Mouse (Mus musculus): ENCODE measurements around the gene Lnpk.

Gene Lnpk

DNA sequence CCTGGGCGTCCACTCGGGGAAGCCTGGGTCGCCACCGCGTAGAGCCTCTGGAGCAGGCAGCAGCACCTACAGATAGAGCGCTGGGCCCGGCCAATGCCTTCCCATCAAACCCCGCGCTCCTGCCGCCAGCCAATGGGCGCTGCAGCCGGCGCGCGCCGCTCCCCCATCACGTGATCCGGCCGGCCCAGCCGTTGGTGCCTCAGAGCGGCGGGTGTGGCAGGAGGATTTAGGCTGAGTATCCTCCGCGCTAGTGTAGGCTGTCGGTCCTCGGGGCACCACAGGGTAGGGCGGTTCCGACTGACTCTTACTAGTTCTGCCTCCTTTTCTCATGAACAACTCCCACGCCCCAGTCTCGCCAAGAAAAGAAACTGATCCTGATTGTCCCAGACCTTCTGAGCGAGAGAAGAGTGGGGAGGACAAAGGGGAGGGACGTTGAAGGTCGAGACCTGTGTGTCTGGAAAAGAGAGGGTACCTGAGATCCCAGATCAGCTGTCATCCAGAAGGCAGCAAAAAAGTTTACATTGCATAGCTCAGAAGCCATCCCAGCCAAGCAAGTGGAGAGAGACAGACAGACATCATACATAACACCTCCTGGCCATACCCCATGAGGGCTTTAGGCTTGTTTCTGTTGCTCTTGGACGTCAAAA is at the start of gene Lnpk:
TSS of gene Lnpk (minus strand) at position 593 of the 647 bp plus-strand sequence.
- no peak for DNase-seq (ENCODE audit: extremely low spot score, low read depth, low spot score)

DNA sequence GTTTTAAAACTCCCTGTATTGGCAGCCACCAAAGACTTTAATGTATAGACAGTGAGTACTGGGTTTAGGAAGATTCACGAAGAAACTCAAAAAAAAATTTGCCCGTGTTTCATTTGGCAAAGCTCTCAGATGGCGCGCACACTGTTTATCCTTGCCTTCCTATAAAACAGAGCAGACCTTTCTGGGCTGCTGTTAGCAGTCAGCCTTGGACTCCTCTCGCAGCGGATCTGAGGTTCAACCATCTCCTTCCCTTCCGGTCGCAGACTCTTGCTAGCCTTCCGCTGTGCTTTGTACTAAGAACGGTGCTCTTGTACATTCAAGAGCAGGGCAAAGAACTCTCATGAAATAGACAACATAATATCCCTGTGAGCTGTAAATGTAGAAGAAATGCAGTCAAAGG is 41.1 kb upstream of the Lnpk start:
- DNase-seq (ENCODE audit: extremely low spot score, low read depth, low spot score): no peak

DNA sequence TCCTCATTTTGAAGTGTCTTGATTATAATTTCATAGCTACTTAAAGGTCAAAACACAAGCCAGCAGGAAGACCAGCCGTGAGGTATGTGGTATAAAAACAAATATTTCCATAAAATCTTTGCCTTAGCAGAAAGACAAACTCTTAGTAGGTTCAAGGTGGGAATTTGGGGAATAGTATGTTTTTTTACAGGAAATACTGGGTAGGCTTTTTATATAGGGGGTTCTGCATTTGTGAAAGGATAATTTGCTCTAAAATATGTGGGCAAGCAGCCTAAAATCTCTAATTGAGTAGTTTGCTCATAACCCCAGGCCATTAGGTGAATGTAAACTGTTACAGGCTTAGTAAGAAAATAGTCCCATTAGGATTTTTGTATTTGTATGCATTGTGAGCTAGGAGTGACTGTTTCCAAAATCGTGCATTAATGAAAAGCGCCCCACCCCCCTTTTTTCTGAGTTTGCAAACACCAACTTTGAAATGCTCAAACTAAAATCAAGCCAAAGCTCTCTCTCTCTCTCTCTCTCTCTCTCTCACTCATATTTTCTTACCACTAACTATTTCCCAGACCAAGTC is 40.5 kb upstream of the Lnpk start:
- DNase-seq (ENCODE audit: extremely low spot score, low read depth, low spot score): no peak

DNA sequence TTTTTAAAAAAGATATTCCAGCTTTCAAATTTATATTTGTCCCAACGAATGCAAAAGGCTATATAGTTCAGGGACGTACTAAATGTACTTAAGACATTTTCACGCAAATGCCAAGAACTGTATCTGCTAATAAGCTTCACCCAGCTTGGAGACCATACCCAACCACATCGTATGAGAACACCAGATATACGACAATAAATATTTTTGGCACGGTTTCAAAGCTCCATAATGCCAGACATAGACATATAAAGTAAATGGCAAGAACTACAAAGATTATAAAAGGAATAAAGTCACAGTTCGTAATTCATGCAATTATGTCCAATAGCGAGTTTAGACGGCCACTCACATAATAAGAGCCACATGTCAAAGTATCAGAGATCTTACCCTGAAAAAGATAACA is 38.5 kb upstream of the Lnpk start:
- no peak for DNase-seq (ENCODE audit: extremely low spot score, low read depth, low spot score)

DNA sequence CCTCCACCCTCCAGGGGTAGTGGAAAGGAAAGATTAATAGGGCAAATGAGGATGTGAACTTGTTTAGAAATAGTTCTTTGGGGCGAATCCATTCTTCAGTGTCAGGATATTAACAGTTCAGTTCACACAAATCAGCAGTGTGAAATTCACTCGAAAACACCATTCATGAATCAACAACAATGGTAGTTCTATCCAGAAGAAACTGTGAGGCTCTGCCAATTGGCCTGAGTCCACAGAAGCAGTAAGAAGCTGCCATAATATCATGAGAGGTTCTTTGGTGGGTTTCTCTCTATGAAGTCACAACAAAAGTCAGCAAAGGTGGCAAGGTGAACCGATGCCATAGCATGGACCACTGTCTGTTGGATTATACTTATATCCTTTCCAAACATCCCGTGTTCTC is 32.2 kb upstream of the Lnpk start:
- DNase-seq (ENCODE audit: extremely low spot score, low read depth, low spot score): no peak

DNA sequence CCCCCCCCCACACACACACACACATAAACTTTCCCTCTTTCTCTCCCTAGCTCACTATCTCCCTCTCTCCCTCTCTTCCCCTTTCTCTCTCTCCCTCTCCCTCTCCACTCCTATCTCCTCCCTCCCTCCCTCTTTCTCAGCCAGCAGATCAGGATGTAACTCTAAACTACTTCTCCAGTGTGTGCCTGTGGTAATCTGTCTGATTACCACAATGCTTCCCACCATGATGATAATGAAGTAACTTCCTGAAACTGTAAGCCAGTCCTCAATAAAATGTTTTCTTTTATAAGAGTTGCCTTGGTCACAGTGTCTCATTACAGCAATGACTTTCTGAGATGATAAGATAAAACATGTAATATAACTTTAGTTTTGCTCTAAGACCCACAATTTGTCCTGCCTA is 30.1 kb upstream of the Lnpk start:
- DNase-seq (ENCODE audit: extremely low spot score, low read depth, low spot score): no peak

DNA sequence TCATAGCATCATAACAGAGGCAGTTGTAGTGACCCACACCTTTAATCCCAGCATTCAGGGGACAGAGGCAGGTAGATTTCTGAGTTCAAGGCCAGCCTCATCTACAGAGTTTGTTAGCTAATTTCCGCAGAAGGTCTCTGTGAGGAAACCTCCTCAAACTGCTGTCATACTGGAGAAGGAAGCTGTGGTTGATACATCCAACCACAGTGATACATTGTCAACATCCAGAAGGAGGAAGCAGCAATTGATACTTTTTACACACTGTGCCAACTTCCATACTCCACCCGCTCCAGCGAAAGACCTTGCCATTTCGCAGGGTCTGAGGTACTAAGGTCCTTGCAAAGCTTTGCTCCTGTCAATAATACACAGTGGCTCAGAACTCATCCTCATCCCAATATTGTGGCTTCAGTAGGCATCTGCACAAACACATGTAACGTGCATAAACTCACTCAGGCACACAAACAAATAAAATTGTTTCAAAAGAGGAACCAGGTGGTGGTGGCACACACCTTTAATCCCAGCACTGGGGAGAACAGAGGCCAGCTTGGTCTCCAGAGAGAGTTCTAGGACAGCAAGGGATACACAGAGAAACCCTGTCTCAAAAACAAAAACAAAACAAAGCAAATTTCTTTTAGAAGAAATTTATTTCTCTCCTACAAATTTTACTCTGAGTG is 27.0 kb upstream of the Lnpk start:
- no peak for DNase-seq (ENCODE audit: extremely low spot score, low read depth, low spot score)

DNA sequence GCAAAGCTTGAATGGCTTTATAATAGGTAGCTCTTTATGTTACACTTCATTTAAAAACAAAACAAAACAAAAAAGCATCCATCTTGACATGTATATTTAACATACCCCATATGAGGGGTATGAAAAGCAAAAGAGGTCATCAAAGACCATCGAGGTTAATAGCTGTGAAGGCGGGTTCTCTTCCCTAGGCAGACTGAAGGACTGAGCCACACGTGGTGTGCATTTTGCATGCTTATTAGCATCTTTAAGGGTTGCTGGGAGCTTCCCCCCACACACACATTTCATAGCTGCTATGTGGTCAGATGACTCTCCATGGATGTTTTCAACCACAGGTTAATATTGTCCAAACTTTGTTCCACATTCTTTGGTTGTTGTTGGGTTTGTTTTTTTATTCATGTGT is 24.8 kb upstream of the Lnpk start:
- no peak for DNase-seq (ENCODE audit: extremely low spot score, low read depth, low spot score)

DNA sequence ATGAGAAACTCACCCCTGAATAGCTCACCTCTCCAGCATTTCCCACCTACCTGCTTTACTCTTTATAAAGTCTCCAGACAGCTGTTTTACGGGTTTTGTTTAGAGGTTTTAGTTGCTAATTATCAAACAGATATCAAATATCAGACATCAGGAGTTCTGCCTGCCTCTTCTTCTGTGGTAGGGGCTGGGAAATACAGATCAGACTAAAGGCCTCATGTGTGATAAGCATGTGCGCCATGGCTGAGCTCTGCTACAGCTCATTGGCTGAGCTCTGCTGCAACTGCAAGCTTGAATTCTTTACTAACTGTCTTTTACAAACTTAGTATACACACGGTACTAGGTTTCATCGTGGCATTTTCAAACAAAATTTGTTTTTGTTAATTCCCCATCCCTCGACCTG is 23.2 kb upstream of the Lnpk start:
- DNase-seq (ENCODE audit: extremely low spot score, low read depth, low spot score): no peak

DNA sequence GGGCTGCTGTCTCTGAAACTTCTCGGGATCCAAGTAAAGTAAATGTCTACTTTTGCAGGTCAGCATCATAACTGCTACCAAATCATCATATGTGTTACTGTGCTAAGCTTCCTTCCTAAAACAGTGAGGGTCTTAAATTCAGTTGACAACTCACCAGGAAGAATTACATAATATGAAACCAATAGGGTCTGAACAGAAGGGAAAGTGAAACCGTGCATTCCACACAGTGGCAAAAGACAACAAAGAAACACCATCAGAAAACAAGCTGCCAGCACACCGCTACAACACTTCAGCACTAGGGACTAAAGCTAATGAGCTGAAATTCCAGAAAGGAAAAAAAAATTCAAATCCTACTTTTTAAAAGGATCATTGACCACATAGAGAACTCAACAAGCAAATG is 17.9 kb upstream of the Lnpk start:
- DNase-seq (ENCODE audit: extremely low spot score, low read depth, low spot score): no peak

DNA sequence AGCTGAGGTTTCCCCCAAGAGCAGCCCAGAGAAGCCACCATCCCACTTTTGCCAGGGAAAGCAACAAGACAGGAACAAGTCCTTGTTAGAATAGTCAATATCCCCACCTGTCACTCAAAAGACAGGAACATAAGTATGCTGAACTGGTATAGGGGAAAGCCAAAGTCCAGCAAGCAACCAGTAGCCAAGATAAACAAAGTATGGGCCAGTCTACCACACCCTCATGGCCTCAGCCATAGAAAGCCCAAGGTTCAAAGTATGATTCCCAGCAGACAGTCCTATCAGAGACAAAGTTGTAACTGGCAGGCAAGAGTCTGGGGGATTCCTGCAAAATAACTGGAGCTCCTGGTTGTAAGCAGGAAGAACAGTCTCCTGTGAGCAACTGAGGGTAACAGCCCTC is 16.9 kb upstream of the Lnpk start:
- no peak for DNase-seq (ENCODE audit: extremely low spot score, low read depth, low spot score)

DNA sequence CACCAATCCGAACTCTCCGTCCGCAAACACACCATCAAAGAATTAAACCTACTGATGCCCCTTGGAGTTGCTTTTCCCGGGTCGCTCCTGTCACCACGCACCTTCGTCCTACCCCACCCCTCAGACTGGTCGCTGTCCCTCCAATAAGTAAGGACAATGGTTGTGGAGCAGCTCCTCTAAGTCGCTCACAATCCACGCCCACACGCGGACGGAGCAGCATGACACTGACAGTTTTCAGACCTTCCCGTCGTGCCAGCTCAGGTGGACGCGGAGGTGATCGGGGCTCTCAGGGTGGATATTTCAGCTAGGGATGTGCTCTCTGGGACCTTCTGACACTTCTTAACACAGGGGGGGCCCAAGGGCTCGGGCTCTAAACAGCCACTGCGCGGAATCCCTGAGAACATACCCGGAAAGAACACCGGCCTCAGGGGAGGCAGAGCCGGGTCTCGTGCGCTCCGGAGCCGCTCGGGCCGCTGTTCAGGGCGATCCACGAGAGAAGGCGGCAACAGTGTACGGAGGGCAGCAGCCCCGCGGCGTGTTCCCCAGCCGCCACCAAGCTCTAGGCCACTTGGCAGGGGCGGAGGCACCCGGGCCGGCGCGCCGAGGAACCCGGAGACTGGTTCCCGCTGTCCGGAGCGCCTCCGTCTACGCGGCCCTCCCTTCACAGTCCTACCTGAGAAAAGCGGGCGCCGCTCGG is 941 bp downstream of the Lnpk start:
- no peak for DNase-seq (ENCODE audit: extremely low spot score, low read depth, low spot score)

DNA sequence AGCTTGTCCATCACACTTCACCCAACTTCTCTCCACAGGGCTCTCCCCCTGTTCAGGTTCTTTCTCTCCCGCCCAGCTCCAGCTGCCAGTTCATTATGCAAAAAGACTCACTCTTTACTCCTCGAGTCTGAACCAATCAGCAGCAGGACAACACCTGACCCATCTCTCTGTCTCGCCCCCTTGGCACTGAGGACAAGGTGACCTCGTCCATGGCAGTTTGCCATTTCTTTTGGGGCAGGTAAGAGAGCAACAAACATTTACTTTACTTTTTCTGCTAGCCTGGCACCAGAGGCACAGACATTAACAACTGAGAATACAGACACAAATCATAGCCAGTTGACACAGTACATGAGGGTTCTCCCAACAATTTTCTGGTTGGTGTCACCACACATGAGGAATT is 8.8 kb downstream of the Lnpk start:
- DNase-seq (ENCODE audit: extremely low spot score, low read depth, low spot score): no peak

DNA sequence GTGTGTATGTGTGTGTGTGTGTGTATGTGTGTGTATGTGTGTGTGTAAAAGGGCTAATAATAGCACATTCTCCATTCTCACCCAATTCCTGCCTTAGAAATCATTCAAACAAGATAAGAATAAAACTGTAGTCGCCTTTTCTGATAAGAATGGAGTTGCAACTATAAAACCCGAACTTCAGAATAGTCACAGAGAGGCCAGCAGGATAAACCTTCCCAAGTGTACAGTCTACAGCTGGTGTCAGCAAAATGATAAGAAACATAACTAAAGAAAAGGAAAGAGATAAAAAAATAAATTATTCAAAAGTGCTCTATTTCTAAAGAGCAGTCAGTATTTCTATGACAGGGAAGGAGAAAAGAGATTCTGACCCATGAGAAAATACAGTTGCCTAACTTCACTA is 19.4 kb downstream of the Lnpk start:
- no peak for DNase-seq (ENCODE audit: extremely low spot score, low read depth, low spot score)

DNA sequence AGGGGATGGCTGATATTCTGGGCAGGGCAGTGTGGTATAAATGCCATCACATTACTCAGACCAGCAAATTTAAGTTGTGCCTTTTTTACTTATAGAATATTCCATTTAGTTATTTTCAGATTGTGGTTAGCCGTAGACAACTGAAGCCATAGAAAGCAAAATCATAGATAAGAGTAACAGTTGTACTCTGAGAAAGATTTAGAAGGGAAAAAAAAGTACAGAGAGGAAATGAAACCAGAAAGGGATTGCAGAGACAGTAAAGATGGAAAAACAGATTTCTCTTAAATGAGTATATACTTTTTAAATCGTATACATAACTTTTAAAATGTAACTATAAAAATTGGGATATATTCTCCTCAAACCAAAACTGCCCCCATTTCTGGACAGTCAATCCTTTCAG is 20.1 kb downstream of the Lnpk start:
- no peak for DNase-seq (ENCODE audit: extremely low spot score, low read depth, low spot score)

DNA sequence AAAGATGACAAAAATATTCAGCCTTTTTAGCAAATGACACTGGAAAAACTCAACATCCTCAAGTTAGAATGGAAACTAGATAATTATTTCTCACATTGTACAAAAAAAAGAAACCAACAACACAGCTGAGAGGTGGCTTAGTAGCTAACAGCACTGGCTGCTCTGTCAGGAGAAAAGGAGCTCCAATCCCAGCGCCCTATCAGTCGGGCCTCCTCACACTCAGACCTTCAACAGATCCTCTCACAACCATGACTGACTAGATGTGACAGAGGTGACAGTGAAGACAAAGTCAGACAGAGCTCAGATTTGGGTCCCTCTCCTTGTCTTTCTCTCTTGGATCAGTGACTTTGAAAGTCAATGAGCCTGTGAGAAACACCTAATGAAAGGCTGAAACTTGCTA is 21.8 kb downstream of the Lnpk start:
- DNase-seq (ENCODE audit: extremely low spot score, low read depth, low spot score): no peak

DNA sequence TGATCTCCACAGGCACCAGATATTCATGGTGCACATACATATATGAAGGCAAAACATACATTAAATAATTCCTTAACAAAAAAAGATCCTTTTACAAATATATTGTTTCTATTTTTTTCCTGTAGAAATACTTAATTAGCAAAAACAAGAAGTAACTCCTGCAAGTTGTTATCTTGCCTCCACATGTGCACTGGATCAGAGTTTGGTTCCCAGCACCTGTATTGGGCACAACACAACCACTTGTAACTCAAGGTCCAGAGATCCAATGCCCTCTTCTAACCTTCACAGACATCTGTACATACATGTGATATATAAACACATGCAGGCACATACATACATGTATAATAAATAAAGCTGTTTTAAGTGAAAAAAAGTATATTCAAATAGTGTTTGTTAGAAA is 27.3 kb downstream of the Lnpk start:
- no peak for DNase-seq (ENCODE audit: extremely low spot score, low read depth, low spot score)

DNA sequence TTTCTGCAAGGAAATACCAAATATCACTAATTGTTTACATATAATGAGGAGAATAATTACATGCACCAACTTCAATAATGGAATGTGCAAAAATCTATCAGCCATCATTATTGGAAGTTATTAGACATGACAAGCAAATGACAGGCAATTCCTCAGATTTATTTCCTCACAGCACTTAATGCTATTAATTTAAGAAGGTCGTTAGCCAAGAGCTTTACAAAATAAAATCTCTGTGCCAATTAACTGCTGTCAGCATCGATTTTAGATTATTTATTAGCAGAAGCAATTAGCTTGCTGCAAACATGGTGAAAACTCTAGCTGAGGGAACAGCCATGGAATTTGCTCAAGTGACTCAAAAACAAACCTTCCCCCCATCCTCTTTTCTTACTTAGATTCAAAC is 30.9 kb downstream of the Lnpk start:
- DNase-seq (ENCODE audit: extremely low spot score, low read depth, low spot score): peak; percentile 73

DNA sequence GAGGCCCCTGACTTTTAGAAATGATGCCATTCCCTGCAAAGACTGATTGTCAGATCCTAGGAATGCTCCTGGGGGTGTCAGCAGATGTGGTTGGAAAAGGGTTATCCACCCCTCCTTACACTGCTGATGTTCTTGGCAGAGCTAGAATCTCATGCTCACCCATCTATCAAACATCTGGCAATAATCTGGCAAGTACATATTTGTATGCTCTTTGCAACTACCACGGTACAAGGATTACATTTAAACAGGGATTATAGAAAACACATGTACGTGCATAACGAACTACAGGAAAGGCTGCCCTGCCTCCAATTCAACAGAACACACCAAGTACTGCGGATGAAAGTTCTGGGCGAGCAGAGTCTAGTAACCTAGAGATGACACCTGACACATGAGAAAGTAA is 70.9 kb downstream of the Lnpk start:
- no peak for DNase-seq (ENCODE audit: extremely low spot score, low read depth, low spot score)

DNA sequence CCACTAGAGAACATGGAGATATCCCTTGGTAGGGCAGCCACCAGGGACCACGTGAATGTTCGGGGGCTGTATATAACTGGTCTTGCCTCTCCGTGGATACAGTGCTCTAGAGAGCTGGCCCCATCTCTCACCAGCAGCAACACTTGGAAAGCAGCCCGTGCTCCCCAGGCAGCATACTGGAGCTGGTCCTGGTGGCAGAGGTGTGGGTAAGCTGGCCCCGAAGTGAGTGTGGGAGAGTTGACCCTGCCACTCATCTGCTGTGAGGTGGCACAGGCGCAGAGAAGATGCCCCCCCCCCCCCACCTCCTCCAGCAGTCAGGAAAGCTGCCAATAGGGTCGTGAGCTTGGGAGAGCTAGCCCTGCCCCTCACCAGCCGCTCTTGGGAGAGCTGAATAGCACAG is 72.8 kb downstream of the Lnpk start:
- no peak for DNase-seq (ENCODE audit: extremely low spot score, low read depth, low spot score)

DNA sequence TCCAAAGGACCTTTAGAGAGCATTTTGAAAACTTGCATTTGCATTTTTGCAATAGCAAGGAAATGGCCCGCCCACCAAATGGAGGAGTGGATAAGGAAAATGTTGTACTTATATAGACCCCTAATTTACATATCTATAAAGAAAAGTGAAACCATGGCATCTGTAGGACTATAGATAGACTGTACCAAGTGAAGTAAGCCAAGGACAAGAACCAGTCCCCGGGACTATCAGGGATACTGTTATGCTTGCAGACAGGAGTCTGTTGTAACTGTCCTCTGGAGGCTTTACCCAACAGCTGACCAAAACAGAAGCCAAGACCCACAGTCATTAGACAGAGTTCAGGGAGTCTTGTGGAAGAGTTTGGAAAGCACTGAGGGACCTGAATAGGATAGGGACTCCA is 78.9 kb downstream of the Lnpk start:
- no peak for DNase-seq (ENCODE audit: extremely low spot score, low read depth, low spot score)

DNA sequence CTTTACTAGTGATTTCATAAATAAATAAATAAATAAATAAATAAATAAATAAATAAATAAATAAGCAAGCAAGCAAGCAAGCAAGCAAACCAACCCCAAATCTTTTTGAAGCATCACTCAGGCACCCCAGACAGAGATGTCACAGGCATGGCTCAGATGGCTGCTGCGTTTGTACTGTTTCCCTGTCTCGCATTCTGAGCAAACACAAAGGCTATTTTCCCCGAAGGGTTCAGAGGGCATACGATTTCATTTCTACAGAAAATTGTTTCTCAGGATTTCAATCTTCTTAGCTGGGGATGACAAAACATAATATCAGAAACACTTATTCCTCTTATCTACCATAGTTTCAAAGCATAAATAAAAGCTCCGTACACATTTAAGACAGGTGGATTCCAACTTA is 81.4 kb downstream of the Lnpk start:
- no peak for DNase-seq (ENCODE audit: extremely low spot score, low read depth, low spot score)

Data from hindlimb bud, embryonic 11.5 days (tissue).